Mouse (Mus musculus): Measurements from ENCODE around the gene Fam69b.

Fam69b gene

GRCm38 (mm10) chr2:26625419-26625818 lies 2.8 kb upstream of the Fam69b start:
- DNase-seq (ENCODE audit: low read depth, low spot score): no peak

- no peak for DNase-seq (ENCODE audit: low read depth, low spot score)
Observed at GRCm38 (mm10) chr2:26626081-26626480, 2.2 kb upstream of the Fam69b start.

- no peak for DNase-seq (ENCODE audit: low read depth, low spot score)
Observed at GRCm38 (mm10) chr2:26628792-26629437, 658 bp downstream of the Fam69b start.

- no peak for DNase-seq (ENCODE audit: low read depth, low spot score)
Observed at GRCm38 (mm10) chr2:26632541-26633395, 4.5 kb downstream of the Fam69b start.

GRCm38 (mm10) chr2:26633953-26634530 lies 5.8 kb downstream of the Fam69b start:
- DNase-seq (ENCODE audit: low read depth, low spot score): no peak

- no peak for DNase-seq (ENCODE audit: low read depth, low spot score)
Observed at GRCm38 (mm10) chr2:26634629-26635488, 6.6 kb downstream of the Fam69b start.

- no peak for DNase-seq (ENCODE audit: low read depth, low spot score)
Observed at GRCm38 (mm10) chr2:26635489-26636324, 7.5 kb downstream of the Fam69b start.

- DNase-seq (ENCODE audit: low read depth, low spot score): no peak
Observed at GRCm38 (mm10) chr2:26636325-26636635, 8.0 kb downstream of the Fam69b start.

- no peak for DNase-seq (ENCODE audit: low read depth, low spot score)
Observed at GRCm38 (mm10) chr2:26637316-26637932, 9.2 kb downstream of the Fam69b start.

- no peak for DNase-seq (ENCODE audit: low read depth, low spot score)
Observed at GRCm38 (mm10) chr2:26638039-26638438, 9.8 kb downstream of the Fam69b start.

- no peak for DNase-seq (ENCODE audit: low read depth, low spot score)
Observed at GRCm38 (mm10) chr2:26638572-26638971, 10.3 kb downstream of the Fam69b start.

- no peak for DNase-seq (ENCODE audit: low read depth, low spot score)
Observed at GRCm38 (mm10) chr2:26639083-26639482, 10.8 kb downstream of the Fam69b start.

- DNase-seq (ENCODE audit: low read depth, low spot score): peak; percentile 92
Observed at GRCm38 (mm10) chr2:26639838-26640830, 11.9 kb downstream of the Fam69b start.

GRCm38 (mm10) chr2:26641006-26641647 lies 12.9 kb downstream of the Fam69b start:
- DNase-seq (ENCODE audit: low read depth, low spot score): no peak

- no peak for DNase-seq (ENCODE audit: low read depth, low spot score)
Observed at GRCm38 (mm10) chr2:26643942-26644341, 15.7 kb downstream of the Fam69b start.

- DNase-seq (ENCODE audit: low read depth, low spot score): peak; percentile 82
Observed at GRCm38 (mm10) chr2:26646643-26647293, 18.5 kb downstream of the Fam69b start.

GRCm38 (mm10) chr2:26654687-26655086 lies 26.4 kb downstream of the Fam69b start:
- DNase-seq (ENCODE audit: low read depth, low spot score): no peak

- no peak for DNase-seq (ENCODE audit: low read depth, low spot score)
Observed at GRCm38 (mm10) chr2:26657426-26657825, 29.2 kb downstream of the Fam69b start.
